Mouse (Mus musculus): ENCODE data around the gene Abcf3.

DNA sequence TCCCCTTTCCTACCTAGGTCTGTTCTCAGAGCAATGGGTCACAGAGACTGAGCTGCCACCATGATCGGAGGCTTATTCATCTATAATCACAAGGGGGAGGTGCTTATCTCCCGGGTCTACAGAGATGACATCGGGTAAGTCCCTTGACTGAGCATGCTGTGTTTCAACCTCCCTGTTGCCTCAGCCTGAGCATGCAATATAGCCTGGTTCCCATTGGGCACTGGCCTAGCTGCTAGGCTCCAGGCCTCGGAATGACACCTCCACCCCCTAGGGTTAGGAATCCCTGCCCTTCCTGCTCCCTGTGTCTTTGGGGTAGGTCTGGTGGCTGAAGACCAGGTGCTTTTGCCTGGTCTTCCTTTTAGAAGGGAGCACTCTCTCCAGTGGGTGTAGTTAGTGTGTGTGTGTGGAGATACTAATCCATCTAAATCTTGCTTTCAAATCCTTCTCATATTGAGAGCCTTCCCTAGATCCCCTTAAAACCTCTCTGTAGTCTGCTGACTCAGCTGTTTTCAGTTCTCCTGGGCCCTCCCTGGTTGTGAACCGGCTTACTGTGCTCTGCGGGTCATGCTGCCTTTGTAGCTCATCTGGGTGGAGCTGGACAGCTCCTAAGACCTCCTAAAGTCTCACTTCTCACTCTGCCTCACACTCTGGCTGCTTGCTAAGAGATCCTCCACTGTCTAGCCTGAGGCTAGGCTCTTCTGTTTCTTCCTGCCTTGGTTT lies 10.6 kb upstream of the Abcf3 start:
- TF ChIP-seq GABPA (IDR thresholded peaks at IDR 0.05; ENCODE audit: low read depth, low read length), result no peak
- TF ChIP-seq CTCF (IDR thresholded peaks at IDR 0.05 in 2 of 3, conservative IDR thresholded peaks at IDR 0.05 in 1 of 3; ENCODE audit: control insufficient read depth in 1 of 3, insufficient read depth in 1 of 3, low read depth in 2 of 3, low read length in 3 of 3, poor library complexity in 1 of 3, severe bottlenecking in 1 of 3), result no peak
- TF ChIP-seq EP300 (IDR thresholded peaks at IDR 0.05; ENCODE audit: low read depth in 1 of 2, low read length in 2 of 2), result no peak
- TF ChIP-seq USF2 (IDR thresholded peaks at IDR 0.05; ENCODE audit: borderline replicate concordance in 1 of 2, insufficient read depth in 1 of 2, low read depth in 1 of 2, low read length in 2 of 2), result no peak
- TF ChIP-seq USF1 (IDR thresholded peaks at IDR 0.05; ENCODE audit: low read depth, low read length), result no peak
- no peak for TF ChIP-seq POLR2A (IDR thresholded peaks at IDR 0.05; ENCODE audit: control insufficient read depth in 1 of 2, insufficient read depth in 1 of 2, low read depth in 1 of 2, low read length in 2 of 2, poor library complexity in 1 of 2)
- no peak for TF ChIP-seq POLR2AphosphoS5 (IDR thresholded peaks at IDR 0.05; ENCODE audit: borderline replicate concordance, low read depth, low read length)
- no peak for TF ChIP-seq ZMIZ1 (IDR thresholded peaks at IDR 0.05; ENCODE audit: low read depth, low read length)
- TF ChIP-seq MYB (IDR thresholded peaks at IDR 0.05; ENCODE audit: low read depth, low read length), result no peak

Measured in MEL (cell line).